Mouse (Mus musculus) lung, postnatal 0 days (tissue): ENCODE measurements around the gene Rab42.

Experiments
- CTCF ChIP-seq: IDR thresholded peaks from 2 replicates; pipeline ENCODE4 v1.5.1; 2016; ENCODE audit warnings: antibody characterized with exemption, mild to moderate bottlenecking
- EP300 ChIP-seq: IDR thresholded peaks from 2 replicates; pipeline ENCODE4 v1.6.1; 2016; ENCODE audit warnings: antibody characterized with exemption, mild to moderate bottlenecking, control low read depth

DNA sequence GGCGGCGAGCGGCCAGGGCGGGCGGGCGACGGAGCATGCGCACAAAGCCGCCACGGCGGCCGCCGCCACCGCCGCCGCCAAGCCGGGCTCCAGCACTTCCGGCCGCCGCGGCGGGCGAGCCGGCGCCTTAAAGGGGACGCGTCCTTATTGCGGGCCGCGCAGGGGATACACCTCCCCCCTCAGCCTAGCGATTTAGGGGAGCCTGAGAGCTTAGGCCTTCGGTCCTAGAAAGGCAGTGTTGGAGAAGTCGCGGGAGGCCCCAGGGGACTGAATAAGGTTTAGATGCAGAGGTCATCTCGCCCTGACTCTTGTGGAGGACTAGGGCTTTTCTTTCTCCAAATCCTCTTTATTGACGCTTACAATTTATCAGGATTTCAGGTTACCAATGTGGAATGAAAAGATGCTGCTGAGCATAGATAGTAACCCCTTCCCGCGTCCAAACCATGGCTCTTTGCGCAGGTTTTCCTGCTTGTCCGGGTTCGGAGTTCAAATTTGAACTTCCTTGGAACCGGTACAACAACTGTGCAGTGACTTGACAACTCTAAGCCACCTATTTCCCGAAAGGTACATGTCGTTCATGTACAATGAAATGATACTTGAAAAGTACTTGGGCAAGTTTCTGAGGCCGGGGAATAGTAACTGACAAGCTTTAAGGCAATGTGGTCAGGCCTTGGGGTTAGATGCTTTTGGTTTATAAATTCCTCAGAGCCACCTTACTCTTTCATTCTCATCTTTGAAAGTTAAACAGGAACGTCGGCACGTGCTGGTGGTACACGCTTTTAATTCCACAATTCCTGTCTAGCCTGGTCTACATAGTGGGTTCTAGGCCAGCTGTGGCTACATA is 41.4 kb downstream of the Rab42 start, which contains the start of gene Gmeb1:
- TF ChIP-seq CTCF = no peak
- TF ChIP-seq EP300 = no peak
